Mouse (Mus musculus): ENCODE measurements around the gene Prrc2b. TPM values are rescaled to one million over a fixed set of nuclear protein-coding genes. Genes with fewer than 3 reads are reported as not detected.

Prrc2b gene
- polyA plus RNA-seq, 1 experiment from 2014 or later = 18.7 TPM

GRCm38 (mm10) chr2:32219501-32219900 is 68.6 kb downstream of the Prrc2b start:
- H3K27me3 ChIP-seq (ENCODE audit: control insufficient read depth, insufficient read depth, low read length) = no peaks in the 10 kb centered on the region

GRCm38 (mm10) chr2:32220021-32220420 is 69.1 kb downstream of the Prrc2b start:
- WGBS = 80% methylated on average over 6 of the region's 6 CpGs
- Histone ChIP-seq H3K4me1 (replicated peaks; ENCODE audit: control insufficient read depth, insufficient read depth) (no peaks in the 10 kb centered on the region), H3K27me3 (ENCODE audit: control insufficient read depth, insufficient read depth, low read length) (no peaks in the 10 kb centered on the region), H3K4me2 (replicated peaks; ENCODE audit: low read depth) (no peak overlapping the region), H3K4me3 (ENCODE audit: low read depth, low read length) (no peak overlapping the region), H3K9ac (ENCODE audit: low read length) (no peak overlapping the region), H3K36me3 (ENCODE audit: control insufficient read depth, insufficient read depth, low read length) (peaks cover 83% of the 10 kb centered on the region), H3K27ac (replicated peaks) (no peak overlapping the region), H3K9me3 (ENCODE audit: control insufficient read depth, low read length) (no peaks in the 10 kb centered on the region)
- ATAC-seq (ENCODE audit: low FRiP score, low TSS enrichment) (no peak), DNase-seq (ENCODE audit: low spot score) (no peak)
- TF ChIP-seq CTCF (IDR thresholded peaks at IDR 0.05; ENCODE audit: low read depth) = no peak
- TF ChIP-seq EP300 (optimal IDR thresholded peaks at IDR 0.05) = no peak

More at GRCm38 (mm10) chr2:32219501-32219900, 68.6 kb downstream of the Prrc2b start:
- H3K9me3 ChIP-seq (ENCODE audit: control insufficient read depth, low read length) = no peaks in the 10 kb centered on the region
- WGBS = 93% methylated on average over 14 of the region's 14 CpGs
- H3K4me3 ChIP-seq (ENCODE audit: low read depth, low read length) = no peak overlapping the region
- ATAC-seq (ENCODE audit: low FRiP score, low TSS enrichment) (no peak), DNase-seq (ENCODE audit: low spot score) (no peak)
- H3K36me3 ChIP-seq (ENCODE audit: control insufficient read depth, insufficient read depth, low read length) = peaks cover 86% of the 10 kb centered on the region
- no peaks in the 10 kb centered on the region for H3K4me1 ChIP-seq (replicated peaks; ENCODE audit: control insufficient read depth, insufficient read depth)
- H3K4me2 ChIP-seq (replicated peaks; ENCODE audit: low read depth) = no peak overlapping the region
- TF ChIP-seq EP300 (optimal IDR thresholded peaks at IDR 0.05) (no peak), CTCF (IDR thresholded peaks at IDR 0.05; ENCODE audit: low read depth) (no peak)
- H3K27ac ChIP-seq (replicated peaks) = no peak overlapping the region
- H3K9ac ChIP-seq (ENCODE audit: low read length) = no peak overlapping the region

GRCm38 (mm10) chr2:32220969-32221368 is 70.1 kb downstream of the Prrc2b start:
- no peaks in the 10 kb centered on the region for H3K4me1 ChIP-seq (replicated peaks; ENCODE audit: control insufficient read depth, insufficient read depth)
- no peak overlapping the region for H3K4me3 ChIP-seq (ENCODE audit: low read depth, low read length)
- no peak overlapping the region for H3K4me2 ChIP-seq (replicated peaks; ENCODE audit: low read depth)
- H3K36me3 ChIP-seq (ENCODE audit: control insufficient read depth, insufficient read depth, low read length) = peaks cover 79% of the 10 kb centered on the region
- no peak overlapping the region for H3K27ac ChIP-seq (replicated peaks)
- WGBS = 95% methylated on average over 10 of the region's 10 CpGs
- DNase-seq (ENCODE audit: low spot score) = no peak
- no peaks in the 10 kb centered on the region for H3K9me3 ChIP-seq (ENCODE audit: control insufficient read depth, low read length)
- no peaks in the 10 kb centered on the region for H3K27me3 ChIP-seq (ENCODE audit: control insufficient read depth, insufficient read depth, low read length)
- TF ChIP-seq EP300 (optimal IDR thresholded peaks at IDR 0.05) = no peak
- no peak for TF ChIP-seq CTCF (IDR thresholded peaks at IDR 0.05; ENCODE audit: low read depth)
- no peak for ATAC-seq (ENCODE audit: low FRiP score, low TSS enrichment)
- no peak overlapping the region for H3K9ac ChIP-seq (ENCODE audit: low read length)

- no peak for ATAC-seq (ENCODE audit: low FRiP score, low TSS enrichment)
- no peaks in the 10 kb centered on the region for H3K4me1 ChIP-seq (replicated peaks; ENCODE audit: control insufficient read depth, insufficient read depth)
Observed at GRCm38 (mm10) chr2:32221577-32221976, 70.7 kb downstream of the Prrc2b start.

GRCm38 (mm10) chr2:32222057-32222456 is 71.2 kb downstream of the Prrc2b start:
- TF ChIP-seq EP300 (optimal IDR thresholded peaks at IDR 0.05) (no peak), CTCF (IDR thresholded peaks at IDR 0.05; ENCODE audit: low read depth) (no peak)
- DNase-seq (ENCODE audit: low spot score) (no peak), ATAC-seq (ENCODE audit: low FRiP score, low TSS enrichment) (no peak)
- H3K9ac ChIP-seq (ENCODE audit: low read length) = no peak overlapping the region
- no peaks in the 10 kb centered on the region for H3K27me3 ChIP-seq (ENCODE audit: control insufficient read depth, insufficient read depth, low read length)
- no peak overlapping the region for H3K27ac ChIP-seq (replicated peaks)
- no peak overlapping the region for H3K4me3 ChIP-seq (ENCODE audit: low read depth, low read length)
- WGBS = 68% methylated on average over 10 of the region's 10 CpGs
- no peaks in the 10 kb centered on the region for H3K4me1 ChIP-seq (replicated peaks; ENCODE audit: control insufficient read depth, insufficient read depth)
- H3K4me2 ChIP-seq (replicated peaks; ENCODE audit: low read depth) = no peak overlapping the region
- H3K36me3 ChIP-seq (ENCODE audit: control insufficient read depth, insufficient read depth, low read length) = peaks cover 74% of the 10 kb centered on the region
- H3K9me3 ChIP-seq (ENCODE audit: control insufficient read depth, low read length) = no peaks in the 10 kb centered on the region

More at GRCm38 (mm10) chr2:32221577-32221976, 70.7 kb downstream of the Prrc2b start:
- DNase-seq (ENCODE audit: low spot score) = no peak
- H3K9me3 ChIP-seq (ENCODE audit: control insufficient read depth, low read length) = no peaks in the 10 kb centered on the region
- no peak overlapping the region for H3K27ac ChIP-seq (replicated peaks)
- no peaks in the 10 kb centered on the region for H3K27me3 ChIP-seq (ENCODE audit: control insufficient read depth, insufficient read depth, low read length)
- H3K4me2 ChIP-seq (replicated peaks; ENCODE audit: low read depth) = no peak overlapping the region
- H3K36me3 ChIP-seq (ENCODE audit: control insufficient read depth, insufficient read depth, low read length) = peaks cover 79% of the 10 kb centered on the region
- H3K9ac ChIP-seq (ENCODE audit: low read length) = no peak overlapping the region
- TF ChIP-seq CTCF (IDR thresholded peaks at IDR 0.05; ENCODE audit: low read depth) = no peak
- TF ChIP-seq EP300 (optimal IDR thresholded peaks at IDR 0.05) = no peak
- WGBS = 90% methylated on average over 7 of the region's 7 CpGs
- no peak overlapping the region for H3K4me3 ChIP-seq (ENCODE audit: low read depth, low read length)

- no peak for DNase-seq (ENCODE audit: low spot score)
- H3K9ac ChIP-seq (ENCODE audit: low read length) = no peak overlapping the region
- no peaks in the 10 kb centered on the region for H3K27me3 ChIP-seq (ENCODE audit: control insufficient read depth, insufficient read depth, low read length)
- WGBS = 26% methylated on average over 7 of the region's 7 CpGs
- no peak overlapping the region for H3K27ac ChIP-seq (replicated peaks)
- peak overlapping the region; percentile 82 for H3K4me2 ChIP-seq (replicated peaks; ENCODE audit: low read depth)
- no peaks in the 10 kb centered on the region for H3K4me1 ChIP-seq (replicated peaks; ENCODE audit: control insufficient read depth, insufficient read depth)
- H3K4me3 ChIP-seq (ENCODE audit: low read depth, low read length) = peak overlapping the region; percentile 55
- peaks cover 10% of the 10 kb centered on the region for H3K36me3 ChIP-seq (ENCODE audit: control insufficient read depth, insufficient read depth, low read length)
- no peaks in the 10 kb centered on the region for H3K9me3 ChIP-seq (ENCODE audit: control insufficient read depth, low read length)
- ATAC-seq (ENCODE audit: low FRiP score, low TSS enrichment) = no peak
- no peak for TF ChIP-seq EP300 (optimal IDR thresholded peaks at IDR 0.05)
- no peak for TF ChIP-seq CTCF (IDR thresholded peaks at IDR 0.05; ENCODE audit: low read depth)
Observed at GRCm38 (mm10) chr2:32235433-32235832, 84.6 kb downstream of the Prrc2b start.

All from stomach, postnatal 0 days (tissue).